Mouse (Mus musculus): ENCODE measurements around the gene Mrpl20. TPM values are rescaled to one million over a fixed set of nuclear protein-coding genes. Genes with fewer than 3 reads are reported as not detected.

Mrpl20 gene
- polyA plus RNA-seq, 1 experiment from 2014 or later: 285 TPM

- Histone ChIP-seq H3K4me2 (peak overlapping the region; percentile 84), H3K4me3 (replicated peaks) (peak overlapping the region; percentile 47; the same call in 1 of the 2 replicates), H3K9me3 (replicated peaks) (no peaks in the 10 kb centered on the region), H3K4me1 (peaks cover 38% of the 10 kb centered on the region), H3K27me3 (replicated peaks) (peaks cover 29% of the 10 kb centered on the region), H3K9ac (replicated peaks) (no peak overlapping the region), H3K27ac (replicated peaks) (no peak overlapping the region), H3K36me3 (no peaks in the 10 kb centered on the region)
- ATAC-seq (ENCODE audit: low FRiP score): no peak
- 90% methylated on average over 13 of the region's 13 CpGs for WGBS
Measured at GRCm38 (mm10) chr4:155772786-155773185, 29.9 kb upstream of the Mrpl20 start.

DNA sequence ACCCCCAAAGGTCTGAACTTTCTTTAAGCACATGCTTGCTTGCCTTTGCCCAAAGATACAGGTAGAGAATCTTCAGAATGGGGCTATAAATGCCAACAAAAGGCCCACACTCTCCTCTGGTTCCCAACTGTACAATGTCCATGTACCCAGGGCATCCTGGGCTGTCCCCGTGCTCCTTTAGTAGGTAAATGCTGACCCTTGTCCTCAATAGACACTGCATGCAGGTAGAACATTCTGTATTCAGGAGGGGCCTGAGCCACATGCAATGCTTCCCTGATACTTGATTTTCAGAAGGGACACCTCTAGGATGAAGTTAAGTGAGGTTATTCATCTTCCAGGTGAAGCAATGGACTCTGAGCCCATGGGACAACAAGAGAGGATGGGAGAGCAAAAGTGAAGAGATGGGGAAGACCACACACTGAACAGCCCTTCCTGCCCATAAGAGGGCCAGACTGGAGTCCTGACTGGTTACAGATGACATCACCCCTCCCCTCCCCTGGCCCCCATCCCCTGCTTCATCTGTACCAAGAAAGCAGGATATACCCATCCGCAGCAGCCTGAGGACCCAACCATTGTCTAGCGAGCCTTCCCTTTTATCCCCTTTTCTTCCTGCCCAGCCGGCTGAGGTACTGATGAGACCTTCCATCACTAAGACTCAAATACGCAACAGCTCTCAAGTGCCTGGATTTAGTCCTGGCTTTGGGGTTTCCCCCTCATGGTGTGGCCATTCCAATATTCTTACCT lies 29.2 kb upstream of the Mrpl20 start:
- Histone ChIP-seq H3K27me3 (replicated peaks) (peaks cover 29% of the 10 kb centered on the region), H3K4me3 (replicated peaks) (peak overlapping the region; percentile 47), H3K9ac (replicated peaks) (peak overlapping the region; percentile 51; the same call in 1 of the 2 replicates), H3K36me3 (no peaks in the 10 kb centered on the region), H3K9me3 (replicated peaks) (no peaks in the 10 kb centered on the region), H3K27ac (replicated peaks) (no peak overlapping the region), H3K4me2 (peak overlapping the region; percentile 84), H3K4me1 (peaks cover 38% of the 10 kb centered on the region)
- 43% methylated on average over 5 of the region's 5 CpGs for WGBS
- ATAC-seq (ENCODE audit: low FRiP score): no peak

- H3K4me1 ChIP-seq: peaks cover 38% of the 10 kb centered on the region
- WGBS: 1% methylated on average over 35 of the region's 35 CpGs
- H3K4me2 ChIP-seq: peak within 1 kb of the TSS; percentile 84
- peak; percentile 85 for ATAC-seq (ENCODE audit: low FRiP score)
- peak within 1 kb of the TSS; percentile 51 for H3K9ac ChIP-seq (replicated peaks)
- no peaks in the 10 kb centered on the region for H3K36me3 ChIP-seq
- peak within 1 kb of the TSS; percentile 47 for H3K4me3 ChIP-seq (replicated peaks)
- H3K27ac ChIP-seq (replicated peaks): peak within 1 kb of the TSS; percentile 81
- H3K9me3 ChIP-seq (replicated peaks): no peaks in the 10 kb centered on the region
- H3K27me3 ChIP-seq (replicated peaks): peaks cover 29% of the 10 kb centered on the region
Measured at GRCm38 (mm10) chr4:155774280-155774754, 28.4 kb upstream of the Mrpl20 start, which contains the start of gene Vwa1. Gene Vwa1 (minus strand): TSS chr4:155774698.

DNA sequence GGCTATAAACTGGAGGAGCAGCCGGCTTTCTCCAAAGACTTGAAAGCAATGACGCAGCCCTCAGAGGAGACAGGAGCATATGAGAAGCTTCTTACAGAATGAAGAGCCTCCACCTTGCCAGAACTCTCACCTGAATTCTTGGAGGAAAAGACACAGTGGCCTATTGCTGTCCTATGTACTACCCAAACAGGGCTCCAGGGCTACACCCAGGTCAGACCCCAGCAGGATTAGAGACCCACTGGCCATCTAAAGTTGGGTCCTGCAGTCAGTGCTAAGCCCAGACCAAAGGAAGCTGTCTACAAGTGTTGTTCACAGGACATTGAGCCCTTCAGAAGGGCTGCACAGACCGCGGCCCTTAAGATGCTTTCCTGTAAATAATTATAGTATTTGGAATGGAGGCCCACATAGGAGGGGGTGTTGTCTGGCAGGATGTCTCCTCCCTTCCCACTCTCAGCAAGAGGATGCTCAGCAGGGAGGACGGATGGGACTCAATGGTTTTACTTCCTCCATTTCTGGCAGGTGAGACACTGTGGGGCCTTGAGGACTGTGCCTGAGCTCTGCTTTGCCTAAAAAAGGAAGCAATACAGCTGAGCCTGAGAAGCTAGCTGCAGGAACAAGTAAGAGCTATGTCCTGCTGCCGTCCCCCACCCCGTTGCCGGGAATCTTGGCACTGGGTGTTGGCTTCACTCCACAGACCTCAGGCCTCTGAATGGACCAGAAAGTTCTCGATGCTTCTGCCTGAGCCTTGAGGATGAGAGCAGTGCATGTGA lies 27.5 kb upstream of the Mrpl20 start:
- no peaks in the 10 kb centered on the region for H3K9me3 ChIP-seq (replicated peaks)
- H3K4me1 ChIP-seq: peaks cover 29% of the 10 kb centered on the region
- ATAC-seq (ENCODE audit: low FRiP score): peak; percentile 9; the same call in 1 of the 2 replicates
- H3K27ac ChIP-seq (replicated peaks): peak overlapping the region; percentile 81
- no peaks in the 10 kb centered on the region for H3K36me3 ChIP-seq
- 44% methylated on average over 9 of the region's 9 CpGs for WGBS
- H3K27me3 ChIP-seq (replicated peaks): peaks cover 29% of the 10 kb centered on the region
- H3K9ac ChIP-seq (replicated peaks): peak overlapping the region; percentile 51
- peak overlapping the region; percentile 84 for H3K4me2 ChIP-seq
- H3K4me3 ChIP-seq (replicated peaks): peak overlapping the region; percentile 47

DNA sequence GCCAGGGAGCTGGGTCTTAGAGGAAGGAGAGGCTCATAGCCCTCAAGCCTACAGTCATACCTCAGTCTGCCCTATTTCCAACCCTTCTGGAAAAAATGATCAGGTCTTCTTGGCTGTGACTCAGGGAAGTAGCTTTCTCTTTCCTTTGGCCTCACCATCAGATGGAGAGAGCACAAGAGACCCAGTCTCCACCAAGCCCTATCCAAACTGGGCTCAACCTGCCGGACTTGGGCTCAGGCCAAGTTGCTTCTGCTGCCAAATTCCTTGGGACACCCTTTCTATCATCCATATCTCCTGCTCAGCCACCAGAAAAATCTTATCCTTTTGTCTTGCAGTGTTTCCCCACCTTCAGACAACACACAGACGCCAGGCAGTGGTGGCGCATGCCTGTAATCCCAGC lies 26.8 kb upstream of the Mrpl20 start:
- Histone ChIP-seq H3K4me3 (replicated peaks) (no peak overlapping the region), H3K4me2 (no peak overlapping the region), H3K27ac (replicated peaks) (peak overlapping the region; percentile 81), H3K36me3 (no peaks in the 10 kb centered on the region), H3K9me3 (replicated peaks) (no peaks in the 10 kb centered on the region), H3K4me1 (peaks cover 24% of the 10 kb centered on the region), H3K9ac (replicated peaks) (no peak overlapping the region), H3K27me3 (replicated peaks) (peaks cover 29% of the 10 kb centered on the region)
- no peak for ATAC-seq (ENCODE audit: low FRiP score)
- 76% methylated on average over 3 of the region's 3 CpGs for WGBS

GRCm38 (mm10) chr4:155776704-155777335 lies 25.9 kb upstream of the Mrpl20 start:
- Histone ChIP-seq H3K9me3 (replicated peaks) (no peaks in the 10 kb centered on the region), H3K27me3 (replicated peaks) (peaks cover 21% of the 10 kb centered on the region), H3K9ac (replicated peaks) (no peak overlapping the region), H3K4me3 (replicated peaks) (no peak overlapping the region), H3K36me3 (no peaks in the 10 kb centered on the region), H3K4me2 (no peak overlapping the region), H3K27ac (replicated peaks) (peak overlapping the region; percentile 41; the same call in 1 of the 2 replicates), H3K4me1 (peaks cover 26% of the 10 kb centered on the region)
- WGBS: 36% methylated on average over 2 of the region's 2 CpGs
- ATAC-seq (ENCODE audit: low FRiP score): no peak

DNA sequence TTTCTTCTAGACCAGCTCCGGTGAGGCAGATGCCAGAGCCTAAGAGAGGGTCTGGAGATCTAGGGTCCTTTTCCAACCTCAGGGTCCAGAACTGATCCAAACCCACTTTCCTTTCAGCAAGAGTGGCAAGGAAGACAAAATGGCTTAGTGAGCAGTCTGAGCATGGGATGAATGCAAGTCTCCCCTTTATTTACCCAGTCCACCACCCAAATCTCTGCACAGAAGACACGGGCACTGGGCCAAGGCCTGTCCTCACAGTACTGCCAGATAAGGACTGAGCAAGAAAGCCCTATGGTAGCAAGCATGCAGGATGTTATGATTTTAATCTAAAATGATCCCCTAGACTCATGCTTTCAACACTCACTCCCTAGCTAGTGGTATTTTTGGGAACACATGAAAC lies 24.9 kb upstream of the Mrpl20 start:
- 76% methylated on average over 2 of the region's 2 CpGs for WGBS
- Histone ChIP-seq H3K4me3 (replicated peaks) (no peak overlapping the region), H3K27ac (replicated peaks) (no peak overlapping the region; the same call in 1 of the 2 replicates), H3K4me2 (no peak overlapping the region), H3K4me1 (peaks cover 28% of the 10 kb centered on the region), H3K9ac (replicated peaks) (no peak overlapping the region), H3K36me3 (no peaks in the 10 kb centered on the region), H3K27me3 (replicated peaks) (peaks cover 11% of the 10 kb centered on the region), H3K9me3 (replicated peaks) (no peaks in the 10 kb centered on the region)
- ATAC-seq (ENCODE audit: low FRiP score): no peak

- no peaks in the 10 kb centered on the region for H3K36me3 ChIP-seq
- no peaks in the 10 kb centered on the region for H3K9me3 ChIP-seq (replicated peaks)
- WGBS: 87% methylated on average over 4 of the region's 4 CpGs
- no peak overlapping the region for H3K27ac ChIP-seq (replicated peaks)
- no peak overlapping the region for H3K4me2 ChIP-seq
- no peak overlapping the region for H3K9ac ChIP-seq (replicated peaks)
- no peak for ATAC-seq (ENCODE audit: low FRiP score)
- H3K27me3 ChIP-seq (replicated peaks): 0 out of 2 replicates have a peak, but pooled peaks cover 3% of the 10 kb centered on the region
- peaks cover 32% of the 10 kb centered on the region for H3K4me1 ChIP-seq
- H3K4me3 ChIP-seq (replicated peaks): no peak overlapping the region
Measured at GRCm38 (mm10) chr4:155779498-155779897, 23.2 kb upstream of the Mrpl20 start.

GRCm38 (mm10) chr4:155780895-155781294 lies 21.8 kb upstream of the Mrpl20 start:
- Histone ChIP-seq H3K36me3 (no peaks in the 10 kb centered on the region), H3K4me3 (replicated peaks) (no peak overlapping the region), H3K9ac (replicated peaks) (no peak overlapping the region), H3K27ac (replicated peaks) (peak overlapping the region; percentile 41; the same call in 1 of the 2 replicates), H3K27me3 (replicated peaks) (0 out of 2 replicates have a peak, but pooled peaks cover 3% of the 10 kb centered on the region), H3K9me3 (replicated peaks) (no peaks in the 10 kb centered on the region), H3K4me2 (peak overlapping the region; percentile 13; the same call in 1 of the 2 replicates), H3K4me1 (peaks cover 29% of the 10 kb centered on the region)
- 36% methylated on average over 6 of the region's 6 CpGs for WGBS
- ATAC-seq (ENCODE audit: low FRiP score): no peak

DNA sequence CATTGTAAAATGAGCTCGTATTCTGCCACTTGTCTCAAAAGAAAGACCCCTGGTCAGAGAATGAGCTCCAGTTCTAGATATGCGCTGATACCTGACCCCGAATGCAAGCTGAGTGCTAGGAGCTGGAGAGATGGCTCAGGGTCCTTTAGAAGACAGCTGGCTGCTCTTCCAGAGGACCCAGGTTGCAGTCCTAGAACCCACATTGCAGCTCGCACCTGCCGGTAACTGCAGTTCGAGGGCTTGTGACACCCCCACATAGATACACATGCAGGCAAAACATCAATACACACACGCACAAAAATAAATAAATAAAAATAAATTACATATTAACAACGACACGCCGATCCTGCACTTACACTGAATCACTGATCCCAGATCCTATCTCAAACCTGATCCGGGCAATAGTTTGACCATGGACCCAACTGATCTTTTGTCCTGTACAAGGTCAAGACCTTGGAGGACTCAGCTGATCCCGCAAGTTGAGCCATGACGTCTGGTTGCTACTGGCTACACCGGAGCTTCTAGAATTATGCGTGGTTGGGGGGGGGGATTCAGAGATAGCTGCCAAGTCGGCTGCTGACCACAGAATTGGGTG lies 19.1 kb upstream of the Mrpl20 start:
- WGBS: 35% methylated on average over 16 of the region's 16 CpGs
- H3K27ac ChIP-seq (replicated peaks): peak overlapping the region; percentile 92
- H3K4me1 ChIP-seq: peaks cover 26% of the 10 kb centered on the region
- peak overlapping the region; percentile 63 for H3K4me3 ChIP-seq (replicated peaks)
- ATAC-seq (ENCODE audit: low FRiP score): peak; percentile 39; the same call in 1 of the 2 replicates
- H3K36me3 ChIP-seq: no peaks in the 10 kb centered on the region
- peak overlapping the region; percentile 75 for H3K9ac ChIP-seq (replicated peaks)
- no peaks in the 10 kb centered on the region for H3K27me3 ChIP-seq (replicated peaks)
- no peaks in the 10 kb centered on the region for H3K9me3 ChIP-seq (replicated peaks)
- peak overlapping the region; percentile 74 for H3K4me2 ChIP-seq
